Mouse (Mus musculus): ENCODE data around the gene Fam83e. TPM values are rescaled to one million over a fixed set of nuclear protein-coding genes. Genes with fewer than 3 reads are reported as not detected.
A peak's percentile ranks its signal among the peaks of the same experiment; 100 is the strongest.

Fam83e gene
- polyA plus RNA-seq, 1 experiment: 102 TPM

DNA sequence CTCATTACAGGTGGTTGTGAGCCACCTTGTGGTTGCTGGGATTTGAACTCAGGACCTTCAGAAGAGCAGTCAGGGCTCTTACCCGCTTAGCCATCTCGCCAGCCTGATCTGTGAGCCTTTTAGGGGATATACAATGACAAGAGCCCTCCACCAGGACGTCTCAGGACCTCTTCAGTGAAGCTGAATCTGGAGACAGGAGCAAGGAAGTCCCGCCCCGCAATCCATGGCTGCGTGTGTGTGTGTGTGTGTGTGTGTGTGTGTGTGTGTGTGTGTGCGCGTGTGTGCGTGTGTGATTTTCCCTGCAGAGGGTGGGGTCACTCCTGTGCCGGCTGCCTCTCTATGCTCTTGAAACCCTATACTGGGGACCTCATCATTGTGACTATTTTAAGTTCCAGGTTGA is 18.8 kb downstream of the Fam83e start:
- TF ChIP-seq POLR2A (IDR thresholded peaks at IDR 0.05; ENCODE audit: low read depth, low read length) (no peak), CTCF (IDR thresholded peaks at IDR 0.05; ENCODE audit: extremely low read depth, insufficient read length, insufficient replicate concordance, low read depth, low read length) (no peak)
- H3K4me1 ChIP-seq (ENCODE audit: control insufficient read depth, insufficient read depth, insufficient read length, low read length): 0 out of 2 replicates have a peak, but pooled peaks cover 5% of the 10 kb centered on the region
- no peaks in the 10 kb centered on the region for H3K27me3 ChIP-seq (ENCODE audit: control insufficient read depth, insufficient read depth, low read length)
- WGBS: 67% methylated on average over 10 of the region's 10 CpGs
- H3K4me3 ChIP-seq (ENCODE audit: low read depth, low read length): no peak overlapping the region
- peaks cover 19% of the 10 kb centered on the region for H3K36me3 ChIP-seq (ENCODE audit: control insufficient read depth, insufficient read depth, low read length)
- H3K27ac ChIP-seq (ENCODE audit: insufficient read depth, low read depth, low read length): no peak overlapping the region

DNA sequence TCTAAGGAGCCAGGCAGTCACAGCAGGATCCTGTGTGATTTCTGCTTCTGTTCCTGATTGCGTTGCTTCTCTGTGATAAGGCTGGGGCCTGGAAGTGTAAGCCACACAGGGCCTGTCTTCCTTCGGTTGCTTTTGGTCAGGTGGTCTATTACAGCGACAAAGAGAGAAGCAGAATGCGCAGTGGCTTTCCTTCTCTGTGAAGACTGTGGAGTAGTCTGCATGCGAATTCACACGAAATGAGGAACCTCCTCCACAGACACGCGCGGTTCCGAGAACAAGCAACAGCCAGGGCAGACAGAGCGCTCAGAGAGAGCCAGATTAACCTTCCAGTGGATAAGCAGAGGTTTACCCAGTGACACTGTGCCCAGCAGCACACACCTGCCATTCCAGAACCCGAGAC is 20.3 kb downstream of the Fam83e start:
- 85% methylated on average over 12 of the region's 12 CpGs for WGBS
- peaks cover 16% of the 10 kb centered on the region for H3K36me3 ChIP-seq (ENCODE audit: control insufficient read depth, insufficient read depth, low read length)
- peak overlapping the region; percentile 15 for H3K4me3 ChIP-seq (ENCODE audit: low read depth, low read length)
- peak overlapping the region; percentile 42 for H3K27ac ChIP-seq (ENCODE audit: insufficient read depth, low read depth, low read length)
- no peaks in the 10 kb centered on the region for H3K27me3 ChIP-seq (ENCODE audit: control insufficient read depth, insufficient read depth, low read length)
- TF ChIP-seq CTCF (IDR thresholded peaks at IDR 0.05; ENCODE audit: extremely low read depth, insufficient read length, insufficient replicate concordance, low read depth, low read length) (no peak), POLR2A (IDR thresholded peaks at IDR 0.05; ENCODE audit: low read depth, low read length) (no peak)
- H3K4me1 ChIP-seq (ENCODE audit: control insufficient read depth, insufficient read depth, insufficient read length, low read length): 0 out of 2 replicates have a peak, but pooled peaks cover 6% of the 10 kb centered on the region

DNA sequence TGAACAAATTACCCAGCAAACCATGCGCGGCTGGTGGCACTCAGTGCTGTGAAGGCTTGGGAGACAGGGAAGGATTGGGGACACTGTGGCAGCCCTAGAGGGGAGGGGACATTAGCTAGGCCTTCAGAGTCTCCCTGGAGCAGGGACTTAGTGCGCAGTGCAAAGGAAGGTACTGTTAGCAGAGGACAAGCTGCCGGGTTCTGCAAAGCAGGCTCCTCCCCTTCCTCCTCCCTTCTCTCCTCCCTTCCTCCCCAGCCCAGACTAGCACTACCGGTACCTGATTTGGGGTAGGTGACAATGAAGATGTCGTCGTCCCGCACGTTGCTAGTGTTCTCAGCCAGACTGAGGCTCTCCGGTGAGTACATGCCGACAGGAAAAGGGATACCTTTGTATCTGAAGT is 20.8 kb downstream of the Fam83e start:
- peak overlapping the region; percentile 55 for H3K4me3 ChIP-seq (ENCODE audit: low read depth, low read length)
- WGBS: 51% methylated on average over 11 of the region's 11 CpGs

DNA sequence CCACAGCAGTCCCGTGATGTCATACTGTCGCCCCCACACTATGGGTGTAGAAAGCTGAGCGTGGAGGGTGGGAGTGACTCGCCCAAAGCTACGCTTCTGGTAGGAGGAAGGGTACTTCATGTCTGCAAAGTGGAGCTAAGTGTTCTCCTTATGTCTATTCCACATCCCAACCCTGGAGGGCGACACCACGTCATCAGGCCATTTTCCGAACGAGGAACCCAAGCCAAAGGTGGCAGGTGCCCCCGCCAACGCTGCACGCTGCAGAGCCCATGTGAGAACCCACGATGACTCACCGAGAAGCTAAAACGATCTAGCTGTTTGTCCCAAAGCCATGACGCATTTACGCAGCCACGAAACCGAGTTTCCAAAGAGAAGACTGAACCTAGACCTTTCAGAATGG is 21.3 kb downstream of the Fam83e start:
- 0 out of 2 replicates have a peak, but pooled peaks cover 6% of the 10 kb centered on the region for H3K4me1 ChIP-seq (ENCODE audit: control insufficient read depth, insufficient read depth, insufficient read length, low read length)
- peak overlapping the region; percentile 3; the same call in 1 of the 2 replicates for H3K27ac ChIP-seq (ENCODE audit: insufficient read depth, low read depth, low read length)
- no peaks in the 10 kb centered on the region for H3K27me3 ChIP-seq (ENCODE audit: control insufficient read depth, insufficient read depth, low read length)
- peak overlapping the region; percentile 55 for H3K4me3 ChIP-seq (ENCODE audit: low read depth, low read length)
- 21% methylated on average over 19 of the region's 19 CpGs for WGBS
- TF ChIP-seq CTCF (IDR thresholded peaks at IDR 0.05; ENCODE audit: extremely low read depth, insufficient read length, insufficient replicate concordance, low read depth, low read length) (no peak), POLR2A (IDR thresholded peaks at IDR 0.05; ENCODE audit: low read depth, low read length) (no peak)
- H3K36me3 ChIP-seq (ENCODE audit: control insufficient read depth, insufficient read depth, low read length): peaks cover 23% of the 10 kb centered on the region

More for the DNA sequence above, 20.8 kb downstream of the Fam83e start:
- Histone ChIP-seq H3K4me1 (ENCODE audit: control insufficient read depth, insufficient read depth, insufficient read length, low read length) (0 out of 2 replicates have a peak, but pooled peaks cover 6% of the 10 kb centered on the region), H3K36me3 (ENCODE audit: control insufficient read depth, insufficient read depth, low read length) (peaks cover 17% of the 10 kb centered on the region), H3K27me3 (ENCODE audit: control insufficient read depth, insufficient read depth, low read length) (no peaks in the 10 kb centered on the region), H3K27ac (ENCODE audit: insufficient read depth, low read depth, low read length) (peak overlapping the region; percentile 42)
- TF ChIP-seq CTCF (IDR thresholded peaks at IDR 0.05; ENCODE audit: extremely low read depth, insufficient read length, insufficient replicate concordance, low read depth, low read length) (no peak), POLR2A (IDR thresholded peaks at IDR 0.05; ENCODE audit: low read depth, low read length) (0 out of 2 replicates have a peak, but pooled peaks have one; percentile 10)

DNA sequence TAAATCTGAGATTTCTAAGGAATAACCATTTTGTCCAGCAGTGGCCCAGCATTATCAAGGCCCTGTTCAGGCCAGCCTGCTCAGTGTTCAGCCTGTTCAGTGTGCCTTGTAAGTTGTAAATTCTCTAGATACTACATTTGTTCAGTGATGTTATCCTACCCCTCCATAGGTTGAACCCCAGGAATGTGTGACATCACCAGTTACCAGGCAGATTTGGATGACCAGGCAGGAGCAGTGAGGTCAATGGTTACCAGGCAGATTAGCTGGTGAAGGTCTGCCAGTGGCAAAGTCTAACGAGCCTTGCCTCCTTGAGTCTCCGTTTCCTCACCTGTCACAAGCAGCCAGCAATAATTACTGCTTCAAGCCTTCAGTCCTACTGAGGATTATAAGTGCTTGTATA is 23.4 kb downstream of the Fam83e start:
- H3K4me3 ChIP-seq (ENCODE audit: low read depth, low read length): no peak overlapping the region
- H3K27me3 ChIP-seq (ENCODE audit: control insufficient read depth, insufficient read depth, low read length): no peaks in the 10 kb centered on the region
- peaks cover 12% of the 10 kb centered on the region; the same call in 1 of the 2 replicates for H3K4me1 ChIP-seq (ENCODE audit: control insufficient read depth, insufficient read depth, insufficient read length, low read length)
- no peak for TF ChIP-seq CTCF (IDR thresholded peaks at IDR 0.05; ENCODE audit: extremely low read depth, insufficient read length, insufficient replicate concordance, low read depth, low read length)
- no peak for TF ChIP-seq POLR2A (IDR thresholded peaks at IDR 0.05; ENCODE audit: low read depth, low read length)
- H3K36me3 ChIP-seq (ENCODE audit: control insufficient read depth, insufficient read depth, low read length): peaks cover 19% of the 10 kb centered on the region
- WGBS: 21% methylated on average over 2 of the region's 2 CpGs
- no peak overlapping the region for H3K27ac ChIP-seq (ENCODE audit: insufficient read depth, low read depth, low read length)

DNA sequence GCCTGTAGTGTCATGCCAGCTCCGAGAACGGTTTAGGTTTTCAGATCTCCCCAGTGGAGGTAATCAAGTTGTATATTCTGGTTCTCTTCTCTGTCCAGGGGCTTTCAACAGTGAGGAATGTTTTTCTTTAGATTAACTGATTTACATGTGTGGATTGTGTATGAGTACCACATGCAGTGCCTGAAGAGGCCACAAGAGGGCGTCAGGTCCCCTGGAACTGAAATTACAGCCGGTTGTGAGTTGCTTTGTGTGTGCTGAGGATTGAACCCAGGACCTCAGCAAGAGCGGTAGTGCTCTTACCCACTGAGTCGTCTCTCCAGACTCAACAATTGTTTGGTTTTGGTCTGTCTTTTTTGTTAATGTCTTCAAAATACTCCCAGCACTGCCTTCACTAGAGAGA is 25.5 kb downstream of the Fam83e start:
- Histone ChIP-seq H3K27ac (ENCODE audit: insufficient read depth, low read depth, low read length) (no peak overlapping the region), H3K4me3 (ENCODE audit: low read depth, low read length) (no peak overlapping the region), H3K4me1 (ENCODE audit: control insufficient read depth, insufficient read depth, insufficient read length, low read length) (peaks cover 30% of the 10 kb centered on the region), H3K27me3 (ENCODE audit: control insufficient read depth, insufficient read depth, low read length) (no peaks in the 10 kb centered on the region), H3K36me3 (ENCODE audit: control insufficient read depth, insufficient read depth, low read length) (peaks cover 16% of the 10 kb centered on the region; the same call in 1 of the 2 replicates)
- 81% methylated on average over 6 of the region's 6 CpGs for WGBS
- peak; percentile 72; the same call in 1 of the 2 replicates for TF ChIP-seq CTCF (IDR thresholded peaks at IDR 0.05; ENCODE audit: extremely low read depth, insufficient read length, insufficient replicate concordance, low read depth, low read length)
- no peak for TF ChIP-seq POLR2A (IDR thresholded peaks at IDR 0.05; ENCODE audit: low read depth, low read length)

DNA sequence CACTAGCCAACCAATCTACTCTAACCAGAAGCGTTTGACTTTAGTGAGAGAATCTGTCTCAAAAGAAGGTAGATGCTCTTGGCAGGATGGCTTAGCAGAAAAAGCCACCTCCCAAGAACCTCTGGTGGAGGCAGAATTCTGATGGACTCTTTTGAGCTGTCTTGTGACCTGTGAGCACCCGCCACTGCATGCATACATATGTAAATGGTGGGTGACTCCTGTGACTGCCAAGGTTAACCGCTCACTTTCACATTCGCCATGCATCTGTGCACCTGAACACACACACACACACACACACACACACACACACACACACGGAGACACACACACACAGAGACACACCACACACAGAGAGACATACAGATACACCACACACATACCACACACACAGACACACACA is 26.4 kb downstream of the Fam83e start:
- peaks cover 25% of the 10 kb centered on the region for H3K4me1 ChIP-seq (ENCODE audit: control insufficient read depth, insufficient read depth, insufficient read length, low read length)
- H3K36me3 ChIP-seq (ENCODE audit: control insufficient read depth, insufficient read depth, low read length): peaks cover 18% of the 10 kb centered on the region
- H3K27ac ChIP-seq (ENCODE audit: insufficient read depth, low read depth, low read length): no peak overlapping the region
- H3K27me3 ChIP-seq (ENCODE audit: control insufficient read depth, insufficient read depth, low read length): no peaks in the 10 kb centered on the region
- H3K4me3 ChIP-seq (ENCODE audit: low read depth, low read length): no peak overlapping the region
- 87% methylated on average over 5 of the region's 5 CpGs for WGBS
- TF ChIP-seq POLR2A (IDR thresholded peaks at IDR 0.05; ENCODE audit: low read depth, low read length) (no peak), CTCF (IDR thresholded peaks at IDR 0.05; ENCODE audit: extremely low read depth, insufficient read length, insufficient replicate concordance, low read depth, low read length) (no peak)

Measured in small intestine, adult 2 months (tissue).